Mouse (Mus musculus): Measurements from ENCODE around the gene Atp6v1g2.

The Atp6v1g2 gene

GRCm38 (mm10) chr17:35255704-35256103 lies 22.2 kb downstream of the Atp6v1g2 start:
- DNase-seq (ENCODE audit: low spot score), result no peak

GRCm38 (mm10) chr17:35257378-35257777 lies 23.9 kb downstream of the Atp6v1g2 start:
- DNase-seq (ENCODE audit: low spot score), result no peak

- peak; percentile 89 for DNase-seq (ENCODE audit: low spot score)
Observed at GRCm38 (mm10) chr17:35257824-35258491, 24.5 kb downstream of the Atp6v1g2 start.

- no peak for DNase-seq (ENCODE audit: low spot score)
Observed at GRCm38 (mm10) chr17:35258492-35259478, 25.3 kb downstream of the Atp6v1g2 start.

- DNase-seq (ENCODE audit: low spot score), result no peak
Observed at GRCm38 (mm10) chr17:35259621-35260020, 26.2 kb downstream of the Atp6v1g2 start.

GRCm38 (mm10) chr17:35261651-35262050 lies 28.2 kb downstream of the Atp6v1g2 start:
- no peak for DNase-seq (ENCODE audit: low spot score)

- DNase-seq (ENCODE audit: low spot score), result peak; percentile 94
Observed at GRCm38 (mm10) chr17:35262664-35263522, 29.4 kb downstream of the Atp6v1g2 start, which contains the start of gene H2-D1. Gene H2-D1 (plus strand): TSS chr17:35262730.

- no peak for DNase-seq (ENCODE audit: low spot score)
Observed at GRCm38 (mm10) chr17:35263523-35263883, 30.0 kb downstream of the Atp6v1g2 start.

GRCm38 (mm10) chr17:35267399-35268086 lies 34.1 kb downstream of the Atp6v1g2 start:
- no peak for DNase-seq (ENCODE audit: low spot score)

- peak; percentile 75 for DNase-seq (ENCODE audit: low spot score)
Observed at GRCm38 (mm10) chr17:35269653-35270347, 36.3 kb downstream of the Atp6v1g2 start.

- no peak for DNase-seq (ENCODE audit: low spot score)
Observed at GRCm38 (mm10) chr17:35272249-35272648, 38.8 kb downstream of the Atp6v1g2 start.

GRCm38 (mm10) chr17:35274770-35275169 lies 41.3 kb downstream of the Atp6v1g2 start:
- peak; percentile 83 for DNase-seq (ENCODE audit: low spot score)

- no peak for DNase-seq (ENCODE audit: low spot score)
Observed at GRCm38 (mm10) chr17:35276304-35276864, 42.9 kb downstream of the Atp6v1g2 start.

GRCm38 (mm10) chr17:35278049-35278448 lies 44.6 kb downstream of the Atp6v1g2 start:
- no peak for DNase-seq (ENCODE audit: low spot score)

GRCm38 (mm10) chr17:35278957-35279688 lies 45.7 kb downstream of the Atp6v1g2 start:
- DNase-seq (ENCODE audit: low spot score), result no peak

- no peak for DNase-seq (ENCODE audit: low spot score)
Observed at GRCm38 (mm10) chr17:35280276-35280675, 46.8 kb downstream of the Atp6v1g2 start.

- DNase-seq (ENCODE audit: low spot score), result no peak
Observed at GRCm38 (mm10) chr17:35285431-35285830, 52.0 kb downstream of the Atp6v1g2 start.
